Mouse (Mus musculus): Measurements from ENCODE around the gene Hmga2.
"Not testable (repeated sequence)": the region's sequence is repeated elsewhere in the genome, so short reads cannot be mapped to it uniquely, and the experiment has no call there.

The Hmga2 gene

DNA sequence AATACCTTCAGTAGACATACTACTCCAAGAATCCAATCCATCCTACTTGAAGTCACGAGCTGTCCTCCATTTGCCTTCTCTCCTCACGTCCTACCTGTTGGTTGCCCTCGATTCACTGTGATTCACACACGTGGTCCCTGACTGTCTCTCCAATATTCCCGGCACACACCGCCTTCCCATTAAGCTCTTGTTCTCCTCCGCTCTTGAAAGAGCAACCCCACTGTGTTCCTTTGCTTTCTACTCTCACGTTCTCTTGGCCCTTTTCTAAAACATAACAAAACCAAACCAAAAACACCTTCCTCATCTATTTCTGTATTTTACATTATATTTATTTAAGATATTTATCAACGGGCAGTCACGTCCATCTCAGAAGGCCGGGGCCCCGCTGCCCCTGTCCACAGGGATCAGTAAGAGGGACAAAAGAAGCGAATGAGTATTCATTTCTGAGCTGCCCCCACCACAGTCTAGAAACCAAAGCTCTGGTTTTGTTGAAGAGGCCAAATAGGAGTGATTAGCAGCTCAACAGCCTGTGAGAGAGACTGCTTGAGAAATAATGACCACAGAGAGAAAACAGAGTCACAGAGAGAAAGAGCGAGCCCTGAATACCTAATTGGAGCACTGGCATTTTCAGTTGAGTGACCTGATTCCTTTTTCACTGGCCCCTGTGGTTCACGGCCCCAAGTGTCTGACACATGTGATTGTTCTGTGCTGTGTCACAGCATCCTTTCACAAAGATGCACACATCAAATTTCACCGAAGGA, 131.5 kb downstream of the Hmga2 start:
- DNase-seq (ENCODE audit: low spot score in 2 of 2) = no peak

- DNase-seq (ENCODE audit: low spot score in 2 of 2) = not testable (repeated sequence)
These were observed 136.4 kb downstream of the Hmga2 start for GRCm38 (mm10) chr10:120339906-120340305.

DNA sequence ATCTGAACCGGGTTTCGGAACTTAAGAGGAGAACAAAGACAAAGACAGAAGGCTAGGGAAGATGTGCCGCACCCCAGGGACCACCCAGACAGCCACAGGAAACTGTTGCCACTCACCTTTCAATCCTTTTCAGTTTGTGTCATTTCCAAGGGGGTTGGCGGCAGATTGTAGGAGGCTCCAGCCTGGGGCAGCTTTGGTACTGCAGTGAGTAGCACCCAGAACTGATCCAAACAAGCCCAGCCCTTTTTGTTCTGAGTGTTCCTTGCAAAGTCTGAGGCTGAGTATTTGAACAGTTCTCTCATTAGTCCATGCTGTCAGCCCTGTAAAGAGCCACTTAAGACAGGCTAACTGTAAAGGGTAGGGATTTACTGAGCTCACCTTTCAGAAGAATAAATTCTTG, 136.9 kb downstream of the Hmga2 start:
- no peak for DNase-seq (ENCODE audit: low spot score in 2 of 2)

- DNase-seq (ENCODE audit: low spot score in 2 of 2) = no peak
These were observed 137.4 kb downstream of the Hmga2 start for GRCm38 (mm10) chr10:120338841-120339240.

DNA sequence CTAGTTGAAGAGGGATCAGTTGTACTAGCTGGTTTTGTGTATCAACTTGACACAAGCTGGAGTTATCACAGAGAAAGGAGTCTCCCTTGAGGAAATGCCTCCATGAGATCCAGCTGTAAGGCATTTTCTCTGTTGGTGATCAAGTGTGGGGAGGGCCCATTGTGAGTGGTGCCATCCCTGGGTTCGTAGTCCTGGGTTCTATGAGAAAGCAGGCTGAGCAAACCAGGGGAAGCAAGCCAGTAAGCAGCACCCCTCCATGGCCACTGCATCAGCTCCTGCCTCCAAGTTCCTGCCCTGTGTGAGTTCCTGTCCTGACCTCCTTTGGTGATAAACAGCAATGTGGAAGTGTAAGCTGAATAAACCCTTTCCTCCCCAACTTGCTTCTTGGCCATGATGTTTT, 137.8 kb downstream of the Hmga2 start:
- not testable (repeated sequence) for DNase-seq (ENCODE audit: low spot score in 2 of 2)

DNA sequence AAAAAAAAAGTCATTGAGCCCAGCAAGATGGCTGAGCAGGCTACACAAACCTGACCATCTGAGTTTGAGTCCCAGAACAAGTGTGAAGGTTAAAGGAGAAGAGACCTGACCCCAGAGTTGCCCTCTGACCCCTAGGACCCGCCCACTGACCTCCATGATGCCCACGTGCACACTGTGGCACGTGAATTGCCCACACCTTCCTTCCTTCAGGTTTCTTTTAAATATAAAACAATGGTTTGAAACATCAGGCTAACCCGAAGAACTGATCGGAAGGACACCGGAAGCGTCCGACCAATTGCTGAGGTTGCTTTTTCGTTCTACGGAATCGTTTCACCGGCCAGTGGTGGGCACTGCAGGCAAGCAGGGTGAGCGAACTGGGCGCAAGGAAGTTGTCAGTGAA, 148.3 kb downstream of the Hmga2 start:
- DNase-seq (ENCODE audit: low spot score in 2 of 2) = no peak

GRCm38 (mm10) chr10:120323584-120324203, 152.6 kb downstream of the Hmga2 start:
- DNase-seq (ENCODE audit: low spot score in 2 of 2) = no peak

GRCm38 (mm10) chr10:120322815-120323214, 153.5 kb downstream of the Hmga2 start:
- DNase-seq (ENCODE audit: low spot score in 2 of 2) = no peak

DNA sequence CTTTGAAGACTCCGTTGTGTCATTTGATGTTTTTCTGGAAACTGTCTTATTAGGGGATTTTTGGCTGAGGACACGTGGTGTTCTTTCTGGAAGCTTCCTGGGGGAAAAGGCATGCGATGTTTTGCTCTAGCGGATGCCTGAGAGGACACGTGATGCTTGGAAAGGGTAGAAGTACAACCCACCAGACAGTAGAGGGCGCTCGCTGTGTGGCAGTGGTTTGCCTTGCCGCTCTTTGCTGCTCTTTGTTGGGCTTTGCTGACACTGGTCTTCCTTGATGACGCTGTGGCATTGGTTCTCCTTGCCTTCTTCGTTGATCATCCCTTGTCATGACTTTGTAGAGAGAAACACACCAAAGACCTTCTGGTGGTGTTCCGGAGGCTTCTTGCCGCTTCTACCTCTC, 156.7 kb downstream of the Hmga2 start:
- DNase-seq (ENCODE audit: low spot score in 2 of 2) = no peak
